Mouse (Mus musculus) common myeloid progenitor, adult 5-6 weeks (primary cell): ENCODE measurements at regions not wholly inside any gene's neighbourhood (a gene's known extent, or its start where the extent isn't known, plus 50 kb on each side); places are given as distances from the start of the nearest gene placed in this dataset.
"Not testable (repeated sequence)": the region's sequence is repeated elsewhere in the genome, so short reads cannot be mapped to it uniquely, and the experiment has no call there.

Experiments
- ATAC-seq: replicated peaks from 2 replicates; pipeline ENCODE4 v1.8.0; 2016; ENCODE audit warnings: low read depth, mild to moderate bottlenecking, moderate TSS enrichment, inconsistent platforms; ENCODE audit not compliant: poor library complexity, severe bottlenecking

GRCm38 (mm10) chr10:120284785-120285184 lies 57.9 kb downstream of the Llph start:
- ATAC-seq, result no peak

GRCm38 (mm10) chr10:120291912-120292311 lies 65.0 kb downstream of the Llph start:
- no peak for ATAC-seq

DNA sequence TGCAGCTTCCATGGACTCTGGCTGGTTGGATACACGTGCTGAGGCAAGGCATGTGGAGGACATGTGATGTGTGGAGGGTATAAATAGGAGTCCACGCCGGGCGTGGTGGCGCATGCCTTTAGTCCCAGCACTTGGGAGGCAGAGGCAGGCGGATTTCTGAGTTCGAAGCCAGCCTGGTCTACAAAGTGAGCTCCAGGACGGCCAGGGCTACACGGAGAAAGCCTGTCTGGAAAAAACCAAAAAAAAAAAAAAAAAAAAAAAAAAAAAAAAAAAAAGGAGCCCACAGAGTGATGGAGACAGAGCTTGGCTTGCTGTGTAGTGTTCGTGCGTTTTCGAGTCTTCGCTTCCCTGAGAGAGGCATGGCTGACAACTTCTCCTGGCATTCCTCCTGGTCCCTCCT lies 66.5 kb downstream of the Llph start:
- ATAC-seq, result not testable (repeated sequence)

DNA sequence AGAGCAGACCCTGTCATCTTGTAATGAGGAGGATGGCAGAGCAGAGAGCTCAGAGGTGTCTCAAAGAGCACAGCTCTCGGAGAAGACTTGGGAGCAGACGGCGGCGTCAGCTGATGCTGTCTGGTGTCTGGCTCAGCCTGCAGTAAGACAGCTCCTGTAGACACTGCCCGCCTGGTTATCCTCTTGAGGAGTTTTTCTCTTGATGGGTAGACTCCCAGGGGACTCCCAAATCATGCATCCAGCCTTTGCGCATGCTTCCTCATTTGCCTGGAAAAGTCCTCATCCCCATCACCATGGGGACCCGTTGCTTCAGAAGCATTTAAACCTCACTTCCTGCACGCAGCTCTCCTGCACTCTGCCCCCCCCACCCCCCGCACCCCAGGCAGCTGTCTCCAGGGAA lies 67.6 kb downstream of the Llph start:
- no peak for ATAC-seq

- ATAC-seq, result no peak
Observed at GRCm38 (mm10) chr10:120297311-120297710, 70.4 kb downstream of the Llph start.

- peak; percentile 32; the same call in 1 of the 2 replicates for ATAC-seq
Observed at GRCm38 (mm10) chr10:120298293-120298927, 71.5 kb downstream of the Llph start.

- ATAC-seq, result peak; percentile 69
Observed at GRCm38 (mm10) chr10:120306010-120306409, 79.1 kb downstream of the Llph start.

GRCm38 (mm10) chr10:120308681-120309080 lies 81.8 kb downstream of the Llph start:
- ATAC-seq, result no peak
